Mouse (Mus musculus): ENCODE measurements around the gene Plac1.

DNA sequence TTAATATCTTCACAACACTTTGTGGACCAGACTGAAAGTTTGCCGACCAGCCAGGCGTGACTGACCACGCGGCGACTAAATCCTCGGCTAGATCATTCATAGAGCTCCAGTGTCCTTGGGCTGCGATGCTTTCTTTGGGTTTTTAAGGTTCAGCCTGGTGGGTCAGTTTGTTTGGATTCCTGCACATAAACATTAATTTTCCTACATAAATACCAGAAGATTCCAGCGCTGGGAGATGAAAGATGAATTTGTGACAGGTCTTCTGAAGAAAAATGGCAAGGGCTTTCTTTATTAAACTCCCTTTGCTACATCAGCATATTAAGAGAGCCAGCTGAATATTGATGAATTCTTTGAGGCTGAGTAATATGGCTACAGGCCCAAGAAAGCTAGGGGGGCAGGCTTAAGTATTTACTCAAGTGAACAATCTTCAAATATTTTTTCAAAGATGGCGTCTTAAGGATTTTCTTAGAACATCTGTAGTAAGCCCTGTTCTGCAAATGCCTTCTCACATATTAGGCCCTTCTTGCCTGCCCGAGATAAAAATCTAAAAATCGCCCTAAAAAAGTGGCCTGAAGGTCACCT lies 180.4 kb downstream of the Plac1 start:
- TF ChIP-seq POLR2A (IDR thresholded peaks at IDR 0.05; ENCODE audit: borderline replicate concordance, control insufficient read depth, low read depth, low read length) (no peak), CTCF (IDR thresholded peaks at IDR 0.05; ENCODE audit: control insufficient read depth, insufficient read depth, low read length) (no peak)
